ENCODE assay signal across 15 mouse cellular contexts in genomic region chr2:19145412-19145811, GRCm38 (mm10). TPM values are rescaled to one million over a fixed set of nuclear protein-coding genes. Genes with fewer than 3 reads are reported as not detected.
DNase-seq lines count a peak whose midpoint lies in the region; ATAC-seq and TF ChIP-seq lines count a peak whose summit lies in the region.
"Had no signal": no experiment of that assay in that cellular context is flagged by ENCODE, and none has a peak within 500 bp of the region (broad histone marks: within the 10 kb centered on the region; RNA-seq: fewer than 3 reads in every experiment).

No protein-coding gene starts in this region.

- no peaks in the 10 kb centered on the region for H3K36me3 ChIP-seq in heart, embryonic 15.5 days
- H3K36me3 ChIP-seq in lung, postnatal 0 days (ENCODE audit: insufficient read depth, low read length) = no peaks in the 10 kb centered on the region
- H3K36me3 ChIP-seq in megakaryocyte, embryonic 14.5 days (replicated peaks; ENCODE audit: low read length) = no peaks in the 10 kb centered on the region
- H3K36me3 ChIP-seq: forebrain, embryonic 15.5 days; limb, embryonic 10.5 days; liver, embryonic 15.5 days; midbrain, embryonic 12.5 days had no signal

- no peaks in the 10 kb centered on the region for H3K27me3 ChIP-seq in heart, embryonic 15.5 days
- H3K27me3 ChIP-seq in lung, postnatal 0 days (replicated peaks; ENCODE audit: insufficient read depth, low read length) = no peaks in the 10 kb centered on the region
- peaks cover 6% of the 10 kb centered on the region for H3K27me3 ChIP-seq in megakaryocyte, embryonic 14.5 days (replicated peaks)
- H3K27me3 ChIP-seq: forebrain, embryonic 15.5 days; liver, embryonic 15.5 days; midbrain, embryonic 12.5 days had no signal

- no peak for ATAC-seq in heart, embryonic 15.5 days (replicated peaks; ENCODE audit: insufficient number of reproducible peaks, insufficient read depth, low FRiP score, low read depth)
- ATAC-seq in lung, postnatal 0 days = no peak

- DNase-seq in heart, postnatal 4 days = no peak
- DNase-seq in lung, postnatal 0 days (ENCODE audit: low spot score) = no peak
- DNase-seq in lung, postnatal 10 days = no peak
- DNase-seq in yolk sac, embryonic 10.5 days (ENCODE audit: low spot score) = no peak
- no peak for DNase-seq in ovary, postnatal 36 days (ENCODE audit: low spot score)
- no peak for DNase-seq in cerebellum, postnatal 14 days
- DNase-seq: gastrocnemius, postnatal 10 days had no signal

- no peak overlapping the region for H3K4me3 ChIP-seq in heart, embryonic 15.5 days
- no peak overlapping the region for H3K4me3 ChIP-seq in lung, postnatal 0 days (ENCODE audit: low read depth, low read length)
- H3K4me3 ChIP-seq in megakaryocyte, embryonic 14.5 days (replicated peaks) = peak overlapping the region; percentile 5
- H3K4me3 ChIP-seq: forebrain, embryonic 15.5 days; limb, embryonic 10.5 days; liver, embryonic 15.5 days; midbrain, embryonic 12.5 days had no signal

- WGBS in heart, embryonic 15.5 days = 62% methylated on average over 3 of the region's 3 CpGs
- WGBS in lung, postnatal 0 days = 61% methylated on average over 3 of the region's 3 CpGs

- no peak for TF ChIP-seq CTCF in lung, postnatal 0 days (IDR thresholded peaks at IDR 0.05)

- TF ChIP-seq EP300 in lung, postnatal 0 days (IDR thresholded peaks at IDR 0.05) = no peak

- H3K4me2 ChIP-seq in heart, embryonic 15.5 days = peak overlapping the region; percentile 1; the same call in 1 of the 2 replicates
- no peak overlapping the region for H3K4me2 ChIP-seq in lung, postnatal 0 days (replicated peaks; ENCODE audit: low read depth, low read length)
- H3K4me2 ChIP-seq: forebrain, embryonic 15.5 days; hindbrain, embryonic 14.5 days; liver, embryonic 15.5 days; midbrain, embryonic 12.5 days had no signal

- peak overlapping the region; percentile 69 for H3K27ac ChIP-seq in heart, embryonic 15.5 days
- H3K27ac ChIP-seq in lung, postnatal 0 days (ENCODE audit: low read length) = peak overlapping the region; percentile 17; the same call in 1 of the 2 replicates
- H3K27ac ChIP-seq: forebrain, embryonic 15.5 days; hindbrain, embryonic 14.5 days; limb, embryonic 10.5 days; liver, embryonic 15.5 days; midbrain, embryonic 12.5 days had no signal

- peaks cover 24% of the 10 kb centered on the region for H3K4me1 ChIP-seq in heart, embryonic 15.5 days (replicated peaks)
- H3K4me1 ChIP-seq in lung, postnatal 0 days (ENCODE audit: insufficient read depth, low read depth, low read length) = no peaks in the 10 kb centered on the region; the same call in 1 of the 2 replicates
- peaks cover 33% of the 10 kb centered on the region for H3K4me1 ChIP-seq in megakaryocyte, embryonic 14.5 days
- H3K4me1 ChIP-seq: liver, embryonic 15.5 days had no signal

- no peaks in the 10 kb centered on the region for H3K9me3 ChIP-seq in heart, embryonic 15.5 days (replicated peaks)
- H3K9me3 ChIP-seq in lung, postnatal 0 days (ENCODE audit: low read length) = no peaks in the 10 kb centered on the region
- no peaks in the 10 kb centered on the region for H3K9me3 ChIP-seq in megakaryocyte, embryonic 14.5 days
- H3K9me3 ChIP-seq: forebrain, embryonic 15.5 days; limb, embryonic 10.5 days; liver, embryonic 15.5 days; midbrain, embryonic 12.5 days had no signal

- H3K9ac ChIP-seq in heart, embryonic 15.5 days = no peak overlapping the region
- no peak overlapping the region for H3K9ac ChIP-seq in lung, postnatal 0 days (replicated peaks; ENCODE audit: low read depth)
- H3K9ac ChIP-seq: forebrain, embryonic 15.5 days; hindbrain, embryonic 14.5 days; liver, embryonic 15.5 days; midbrain, embryonic 12.5 days had no signal

RNA-seq across cellular contexts. Expression of gene Armc3, which starts 53.7 kb away (rescaled TPM):
- 0.13 and 0.18 TPM in 2 replicates for polyA plus RNA-seq in heart, embryonic 15.5 days (2015; fragmentation: Nextera tagmentation; extraction: Ambion mirVana)
- not detected for total RNA-seq in heart, postnatal 4 days (2021)
- polyA plus RNA-seq in lung, postnatal 0 days (2015; fragmentation: Nextera tagmentation; extraction: Ambion mirVana) = 2.0 and 2.5 TPM in 2 replicates
- polyA plus RNA-seq in megakaryocyte, embryonic 14.5 days (2012; ENCODE audit: insufficient read depth, low replicate concordance) = not detected in 2 replicates
- total RNA-seq: adrenal gland, adult 2 months; gastrocnemius, postnatal 10 days had no signal
- polyA plus RNA-seq: adrenal gland, adult 2 months had no signal
